Mouse (Mus musculus) testis, adult 2 months (tissue): ENCODE measurements around the gene Gm9821.

Experiments used
- CTCF ChIP-seq: fragments of 200-500 bp; IDR thresholded peaks from 2 replicates; pipeline ENCODE4 v1.5.1; 2012; ENCODE audit warnings: low read depth, mild to moderate bottlenecking, inconsistent platforms, low read length, moderate library complexity; ENCODE audit not compliant: control insufficient read depth, insufficient read depth, insufficient replicate concordance
- POLR2A ChIP-seq: fragments of 200-500 bp; IDR thresholded peaks from 2 replicates; pipeline ENCODE4 v1.6.1; 2012; ENCODE audit warnings: low read depth, mild to moderate bottlenecking, inconsistent platforms, low read length, moderate library complexity; ENCODE audit not compliant: control insufficient read depth

DNA sequence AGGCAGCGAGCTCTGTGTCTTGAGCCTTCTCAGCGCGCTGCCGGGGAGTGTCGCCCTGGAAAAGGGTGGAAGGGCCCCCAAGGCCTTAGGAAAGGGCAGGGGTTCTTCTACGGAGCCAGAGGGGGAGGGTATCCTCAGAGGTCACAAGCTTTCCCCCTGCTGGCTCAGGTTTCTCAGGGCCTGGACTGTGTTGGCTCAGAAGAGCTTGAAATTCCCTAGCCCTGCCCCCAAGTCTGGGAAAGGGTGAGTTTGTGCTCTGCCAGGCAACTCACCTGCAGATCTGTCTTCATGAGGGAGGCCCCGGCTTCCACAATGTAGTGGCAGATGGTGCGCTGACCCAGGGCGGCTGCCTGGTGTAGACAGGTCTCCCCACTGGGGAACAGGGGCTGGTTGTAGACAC lies 12.0 kb upstream of the Gm9821 start:
- TF ChIP-seq CTCF: no peak
- no peak for TF ChIP-seq POLR2A
